Mouse (Mus musculus) kidney, postnatal 36 days (tissue): ENCODE data around the gene Asap2.

Experiments used
- DNase-seq, 2 experiments: peaks; one replicate each; pipeline ENCODE4 v3.0.0; 2021 to 2022; ENCODE audit warnings: mixed read lengths in 2 of 2

Asap2 gene

GRCm38 (mm10) chr12:21167741-21168140, 177.5 kb downstream of the Asap2 start:
- no peak for DNase-seq

GRCm38 (mm10) chr12:21168149-21168548, 177.9 kb downstream of the Asap2 start:
- DNase-seq = no peak

GRCm38 (mm10) chr12:21171776-21172490, 181.7 kb downstream of the Asap2 start:
- DNase-seq = no peak

- no peak for DNase-seq
Measured at GRCm38 (mm10) chr12:21173847-21174412, 183.7 kb downstream of the Asap2 start.

- DNase-seq = no peak
Measured at GRCm38 (mm10) chr12:21176399-21176798, 186.1 kb downstream of the Asap2 start.

GRCm38 (mm10) chr12:21177123-21177698, 187.0 kb downstream of the Asap2 start:
- no peak for DNase-seq

GRCm38 (mm10) chr12:21180091-21180490, 189.8 kb downstream of the Asap2 start:
- no peak for DNase-seq

- DNase-seq = no peak
Measured at GRCm38 (mm10) chr12:21182786-21183185, 192.5 kb downstream of the Asap2 start.

GRCm38 (mm10) chr12:21183321-21183720, 193.1 kb downstream of the Asap2 start:
- peak in 1 of 2 experiments; percentile 25 for DNase-seq

GRCm38 (mm10) chr12:21186145-21186544, 195.9 kb downstream of the Asap2 start:
- peak; percentile 28 to 56 for DNase-seq

GRCm38 (mm10) chr12:21188880-21189279, 198.6 kb downstream of the Asap2 start:
- peak; percentile 81 to 91 for DNase-seq

- no peak for DNase-seq
Measured at GRCm38 (mm10) chr12:21191546-21191945, 201.3 kb downstream of the Asap2 start.

- DNase-seq = no peak
Measured at GRCm38 (mm10) chr12:21195497-21195896, 205.2 kb downstream of the Asap2 start.

- DNase-seq = no peak
Measured at GRCm38 (mm10) chr12:21196420-21196819, 206.2 kb downstream of the Asap2 start.

GRCm38 (mm10) chr12:21200613-21201012, 210.4 kb downstream of the Asap2 start:
- DNase-seq = no peak

- DNase-seq = no peak
Measured at GRCm38 (mm10) chr12:21201485-21202269, 211.4 kb downstream of the Asap2 start.

GRCm38 (mm10) chr12:21204701-21205312, 214.5 kb downstream of the Asap2 start:
- peak; percentile 63 to 67 for DNase-seq

GRCm38 (mm10) chr12:21205799-21206198, 215.5 kb downstream of the Asap2 start:
- no peak for DNase-seq

GRCm38 (mm10) chr12:21207422-21207821, 217.2 kb downstream of the Asap2 start:
- no peak for DNase-seq

GRCm38 (mm10) chr12:21208172-21208795, 218.0 kb downstream of the Asap2 start:
- DNase-seq = no peak

- DNase-seq = peak in 1 of 2 experiments; percentile 29
Measured at GRCm38 (mm10) chr12:21209273-21209672, 219.0 kb downstream of the Asap2 start.

GRCm38 (mm10) chr12:21212876-21213275, 222.6 kb downstream of the Asap2 start:
- DNase-seq = no peak
